Mouse (Mus musculus) T-helper 17 cell (primary cell): ENCODE measurements at regions not wholly inside any gene's neighbourhood (a gene's known extent, or its start where the extent isn't known, plus 50 kb on each side); places are given as distances from the start of the nearest gene placed in this dataset.

Experiments
- in situ Hi-C, 2 experiments: fragments of 300-600 bp; cut with MboI, MseI; formaldehyde crosslinking; loops; 1 replicate in 1 of 2; 2 replicates in 1 of 2; pipeline ENCODE4 v1.15.1; 2025; ENCODE audit warnings: high pct_unique_total_duplicates in 2 of 2

GRCm38 (mm10) chr3:38257076-38257842 lies 227.4 kb downstream of the Ankrd50 start:
- in situ Hi-C loops = loop anchor here in 1 of 2 experiments (10.0 kb wide), 1 partner anchor 358 kb away; no protein-coding TSS in a partner anchor

GRCm38 (mm10) chr3:38255674-38256073 lies 229.0 kb downstream of the Ankrd50 start:
- in situ Hi-C loops = loop anchor here in 1 of 2 experiments (10.0 kb wide), 1 partner anchor 359 kb away; no protein-coding TSS in a partner anchor

- in situ Hi-C loops = loop anchor here in 1 of 2 experiments (10.0 kb wide), 1 partner anchor 360 kb away; no protein-coding TSS in a partner anchor
Observed at GRCm38 (mm10) chr3:38254896-38255295, 229.7 kb downstream of the Ankrd50 start.

GRCm38 (mm10) chr3:38251592-38251991 lies 233.1 kb downstream of the Ankrd50 start:
- in situ Hi-C loops = loop anchor here in 1 of 2 experiments (10.0 kb wide), 1 partner anchor 363 kb away; no protein-coding TSS in a partner anchor

- in situ Hi-C loops = loop anchor here in 1 of 2 experiments (10.0 kb wide), 1 partner anchor 364 kb away; no protein-coding TSS in a partner anchor
Observed at GRCm38 (mm10) chr3:38250552-38250951, 234.1 kb downstream of the Ankrd50 start.

GRCm38 (mm10) chr3:38248941-38249340 lies 235.7 kb downstream of the Ankrd50 start:
- in situ Hi-C loops = no loop called here

- in situ Hi-C loops = no loop called here
Observed at GRCm38 (mm10) chr3:38246439-38246838, 238.2 kb downstream of the Ankrd50 start.

- in situ Hi-C loops = no loop called here
Observed at GRCm38 (mm10) chr3:38243209-38243608, 241.4 kb downstream of the Ankrd50 start.

- in situ Hi-C loops = loop anchor here in 1 of 2 experiments (10.0 kb wide), 1 partner anchor 377 kb away; no protein-coding TSS in a partner anchor
Observed at GRCm38 (mm10) chr3:38237616-38238015, 247.0 kb downstream of the Ankrd50 start.

GRCm38 (mm10) chr3:38235736-38236083 lies 248.9 kb downstream of the Ankrd50 start:
- in situ Hi-C loops = loop anchor here in 1 of 2 experiments (10.0 kb wide), 1 partner anchor 379 kb away; no protein-coding TSS in a partner anchor

- in situ Hi-C loops = loop anchor here in 1 of 2 experiments (10.0 kb wide), 1 partner anchor 380 kb away; no protein-coding TSS in a partner anchor
Observed at GRCm38 (mm10) chr3:38235033-38235735, 249.5 kb downstream of the Ankrd50 start.

GRCm38 (mm10) chr3:38234534-38234933 lies 250.1 kb downstream of the Ankrd50 start:
- in situ Hi-C loops = loop anchor here (5.0 to 10.0 kb wide), 2 partner anchors 380 to 618 kb away; no protein-coding TSS in a partner anchor

GRCm38 (mm10) chr3:38234006-38234405 lies 250.6 kb downstream of the Ankrd50 start:
- in situ Hi-C loops = loop anchor here (5.0 to 10.0 kb wide), 2 partner anchors 381 to 618 kb away; no protein-coding TSS in a partner anchor

GRCm38 (mm10) chr3:38233091-38233490 lies 251.6 kb downstream of the Ankrd50 start:
- in situ Hi-C loops = loop anchor here (5.0 to 10.0 kb wide), 2 partner anchors 382 to 619 kb away; no protein-coding TSS in a partner anchor

- in situ Hi-C loops = loop anchor here (5.0 to 10.0 kb wide), 2 partner anchors 382 to 620 kb away; no protein-coding TSS in a partner anchor
Observed at GRCm38 (mm10) chr3:38232111-38233076, 252.2 kb downstream of the Ankrd50 start.

GRCm38 (mm10) chr3:38231506-38231905 lies 253.1 kb downstream of the Ankrd50 start:
- in situ Hi-C loops = loop anchor here (5.0 to 10.0 kb wide), 2 partner anchors 383 to 621 kb away; no protein-coding TSS in a partner anchor

GRCm38 (mm10) chr3:38230796-38231195 lies 253.8 kb downstream of the Ankrd50 start:
- in situ Hi-C loops = loop anchor here (5.0 to 10.0 kb wide), 2 partner anchors 384 to 622 kb away; no protein-coding TSS in a partner anchor

- in situ Hi-C loops = loop anchor here (5.0 to 10.0 kb wide), 3 partner anchors 385 to 623 kb away; no protein-coding TSS in a partner anchor
Observed at GRCm38 (mm10) chr3:38229686-38230085, 255.0 kb downstream of the Ankrd50 start.

GRCm38 (mm10) chr3:38229051-38229450 lies 255.6 kb downstream of the Ankrd50 start:
- in situ Hi-C loops = loop anchor here in 1 of 2 experiments (10.0 kb wide), 2 partner anchors 386 to 614 kb away; no protein-coding TSS in a partner anchor

- in situ Hi-C loops = loop anchor here in 1 of 2 experiments (10.0 kb wide), 2 partner anchors 387 to 613 kb away; no protein-coding TSS in a partner anchor
Observed at GRCm38 (mm10) chr3:38227596-38227995, 257.0 kb downstream of the Ankrd50 start.
